Mouse (Mus musculus) ES-E14 (cell line): ENCODE measurements around the gene Ankrd6.

Experiments used
- HCFC1 ChIP-seq: IDR thresholded peaks from 2 replicates; pipeline ENCODE4 v1.6.1; 2012; ENCODE audit warnings: low read length, inconsistent platforms, borderline replicate concordance; ENCODE audit not compliant: insufficient read depth
- ZC3H11A ChIP-seq: IDR thresholded peaks from 2 replicates; pipeline ENCODE4 v1.6.1; 2012; ENCODE audit warnings: low read depth, mild to moderate bottlenecking, inconsistent platforms, low read length, borderline replicate concordance

GRCm38 (mm10) chr4:32939964-32940363 lies 10.7 kb downstream of the Ankrd6 start:
- TF ChIP-seq ZC3H11A (no peak), HCFC1 (no peak)
